Mouse (Mus musculus): ENCODE data around the gene Smg9. TPM values are rescaled to one million over a fixed set of nuclear protein-coding genes. Genes with fewer than 3 reads are reported as not detected.

Smg9 gene
- polyA plus RNA-seq, 1 experiment from 2014 or later, result 39.4 TPM

DNA sequence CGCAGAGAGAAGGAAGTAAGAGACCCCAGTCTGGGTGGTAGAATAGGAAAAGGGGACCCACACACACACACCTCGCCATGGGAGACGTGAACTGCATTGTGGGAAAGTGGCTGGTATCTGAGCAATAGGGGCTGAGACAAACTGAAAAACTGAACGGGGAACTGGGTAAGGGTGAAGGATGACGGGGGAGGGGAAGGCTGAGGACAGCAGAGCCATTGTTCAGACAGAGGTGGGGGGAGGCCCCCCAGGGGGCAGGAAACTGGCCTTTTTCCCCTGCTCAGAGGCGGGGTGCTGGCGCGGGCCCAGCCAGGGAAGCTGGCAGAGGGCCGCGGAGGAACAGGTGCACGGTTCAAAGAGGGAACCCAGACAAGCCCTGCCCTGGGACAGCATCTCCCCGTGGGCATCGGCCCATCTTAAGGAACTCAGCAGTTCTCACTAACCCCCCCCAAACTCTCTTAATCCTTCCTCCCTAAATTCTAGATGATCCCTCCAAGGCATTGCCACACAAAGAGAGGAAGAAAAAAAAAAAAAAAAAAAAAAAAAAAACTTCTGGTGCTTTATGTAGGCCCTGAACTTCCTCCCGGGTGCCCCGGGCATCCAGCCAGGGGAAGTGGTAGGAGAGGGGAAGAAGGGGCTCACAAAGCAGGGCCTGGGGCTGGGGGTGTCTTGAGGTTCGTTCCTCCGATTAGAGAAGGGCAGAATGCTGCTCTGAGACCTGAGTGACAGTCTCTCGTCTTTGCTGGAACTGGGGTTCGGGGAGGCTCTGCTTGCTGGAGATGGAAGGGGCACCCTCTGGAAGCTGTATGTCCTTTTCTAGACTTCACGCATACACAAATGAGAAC is 25.7 kb upstream of the Smg9 start:
- H3K9ac ChIP-seq (ENCODE audit: low read depth, low read length), result no peak overlapping the region
- no peaks in the 10 kb centered on the region for H3K9me3 ChIP-seq (replicated peaks; ENCODE audit: control insufficient read depth, low read length, poor library complexity, severe bottlenecking)
- peaks cover 5% of the 10 kb centered on the region for H3K4me1 ChIP-seq (ENCODE audit: control insufficient read depth, insufficient read depth, low read length)
- H3K27ac ChIP-seq (ENCODE audit: low read length), result peak overlapping the region; percentile 42; the same call in 1 of the 2 replicates
- ATAC-seq, result peak; percentile 49; the same call in 1 of the 2 replicates
- WGBS, result 36% methylated on average over 19 of the region's 20 CpGs
- H3K4me3 ChIP-seq (ENCODE audit: low read depth, low read length), result no peak overlapping the region
- H3K4me2 ChIP-seq (ENCODE audit: low read length), result no peak overlapping the region
- no peaks in the 10 kb centered on the region; the same call in none of the 2 replicates for H3K27me3 ChIP-seq (ENCODE audit: control insufficient read depth, insufficient read depth, low read depth, low read length)
- no peaks in the 10 kb centered on the region for H3K36me3 ChIP-seq (ENCODE audit: control insufficient read depth, insufficient read depth, low read length)

DNA sequence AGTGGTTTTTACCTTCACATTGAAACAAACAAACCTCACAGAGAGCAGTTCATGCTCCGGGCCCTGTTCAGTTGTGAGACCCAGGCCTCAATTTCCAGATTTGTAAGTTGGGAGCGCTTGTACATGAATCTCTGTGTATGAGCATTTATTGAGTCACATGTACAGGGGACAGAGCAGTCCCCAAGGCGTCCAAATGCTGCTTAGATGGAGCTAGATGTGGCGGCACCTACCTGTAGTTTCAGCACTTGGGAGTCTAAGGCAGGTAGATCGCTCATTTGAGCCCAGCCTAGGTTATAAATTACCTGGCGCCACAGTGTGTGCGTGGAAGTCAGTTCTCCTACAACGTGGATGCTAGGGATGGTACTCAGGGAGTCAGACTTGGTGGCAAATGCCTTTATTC is 23.0 kb upstream of the Smg9 start:
- no peak for ATAC-seq
- H3K4me3 ChIP-seq (ENCODE audit: low read depth, low read length), result no peak overlapping the region
- no peak overlapping the region for H3K9ac ChIP-seq (ENCODE audit: low read depth, low read length)
- H3K27ac ChIP-seq (ENCODE audit: low read length), result no peak overlapping the region
- no peak overlapping the region for H3K4me2 ChIP-seq (ENCODE audit: low read length)
- H3K27me3 ChIP-seq (ENCODE audit: control insufficient read depth, insufficient read depth, low read depth, low read length), result no peaks in the 10 kb centered on the region; the same call in none of the 2 replicates
- no peaks in the 10 kb centered on the region for H3K36me3 ChIP-seq (ENCODE audit: control insufficient read depth, insufficient read depth, low read length)
- H3K9me3 ChIP-seq (replicated peaks; ENCODE audit: control insufficient read depth, low read length, poor library complexity, severe bottlenecking), result no peaks in the 10 kb centered on the region
- WGBS, result 94% methylated on average over 8 of the region's 8 CpGs
- peaks cover 5% of the 10 kb centered on the region for H3K4me1 ChIP-seq (ENCODE audit: control insufficient read depth, insufficient read depth, low read length)

DNA sequence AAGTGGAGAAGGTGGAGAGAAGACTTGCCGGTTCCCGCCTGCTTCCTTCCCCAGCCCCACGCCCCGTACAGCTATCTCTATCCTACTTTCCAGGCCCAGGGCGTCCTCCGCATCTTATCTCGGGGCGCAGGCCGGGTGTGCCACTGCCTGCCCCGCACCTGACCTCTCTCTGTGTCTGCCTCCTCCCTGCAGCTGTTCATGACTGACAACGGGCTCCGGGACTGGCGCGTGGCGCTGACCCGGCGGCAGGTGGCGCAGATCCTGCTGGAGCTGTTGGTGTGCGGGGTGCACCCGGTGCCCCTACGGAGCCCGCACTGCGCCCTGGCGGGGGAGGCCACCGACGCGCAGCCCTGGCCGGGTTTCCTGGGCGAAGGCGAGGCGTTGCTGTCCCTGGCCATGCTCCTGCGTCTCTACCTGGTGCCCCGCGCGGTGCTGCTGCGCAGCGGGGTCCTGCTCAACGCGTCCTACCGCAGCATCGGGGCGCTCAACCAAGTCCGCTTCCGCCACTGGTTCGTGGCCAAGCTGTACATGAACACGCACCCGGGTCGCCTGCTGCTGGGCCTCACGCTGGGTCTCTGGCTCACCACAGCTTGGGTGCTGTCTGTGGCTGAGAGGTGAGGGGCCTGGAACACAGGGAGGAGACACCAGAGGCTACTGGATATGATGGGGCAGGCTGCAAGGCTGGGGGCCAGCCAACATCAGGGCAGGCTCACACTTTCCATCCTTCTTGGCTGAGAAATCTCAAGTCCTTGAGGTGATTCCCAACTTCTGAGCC is 22.1 kb upstream of the Smg9 start:
- Histone ChIP-seq H3K4me3 (ENCODE audit: low read depth, low read length) (peak overlapping the region; percentile 22), H3K9ac (ENCODE audit: low read depth, low read length) (peak overlapping the region; percentile 52; the same call in 1 of the 2 replicates), H3K4me1 (ENCODE audit: control insufficient read depth, insufficient read depth, low read length) (peaks cover 5% of the 10 kb centered on the region), H3K9me3 (replicated peaks; ENCODE audit: control insufficient read depth, low read length, poor library complexity, severe bottlenecking) (no peaks in the 10 kb centered on the region), H3K27me3 (ENCODE audit: control insufficient read depth, insufficient read depth, low read depth, low read length) (no peaks in the 10 kb centered on the region; the same call in none of the 2 replicates), H3K27ac (ENCODE audit: low read length) (no peak overlapping the region), H3K4me2 (ENCODE audit: low read length) (peak overlapping the region; percentile 48), H3K36me3 (ENCODE audit: control insufficient read depth, insufficient read depth, low read length) (no peaks in the 10 kb centered on the region)
- 9% methylated on average over 49 of the region's 49 CpGs for WGBS
- no peak for ATAC-seq

DNA sequence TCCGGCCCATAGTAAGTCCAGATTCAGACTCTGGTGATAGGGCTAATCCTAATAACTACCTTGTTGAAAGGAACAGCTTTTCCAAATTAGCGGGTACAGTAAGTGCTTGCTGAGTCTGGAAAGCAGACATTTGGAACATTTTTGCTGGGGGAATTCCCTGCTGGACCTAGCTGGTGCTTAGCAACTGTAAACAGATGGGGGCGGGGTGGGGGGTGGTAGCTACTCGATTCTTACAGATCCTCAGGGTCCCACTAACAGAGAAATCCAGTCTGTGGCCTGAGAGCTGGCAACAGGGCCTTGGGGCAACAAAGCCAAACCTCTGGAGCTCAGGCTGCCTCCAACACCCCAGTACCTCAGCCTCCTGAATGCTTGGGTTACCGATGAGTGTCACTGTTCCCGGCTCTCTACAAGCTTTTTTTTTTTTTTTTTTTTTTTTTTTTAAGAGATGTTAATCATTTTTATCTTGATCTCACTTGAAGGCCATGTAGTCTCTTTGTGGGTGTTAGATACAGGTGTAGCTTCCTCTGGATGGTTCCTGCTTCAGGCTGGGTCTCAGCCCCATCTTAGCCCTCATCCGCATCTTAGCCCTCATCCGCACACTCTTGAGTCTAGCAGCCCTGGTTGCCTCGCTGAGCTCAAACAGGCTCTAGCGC is 21.2 kb upstream of the Smg9 start:
- 74% methylated on average over 10 of the region's 10 CpGs for WGBS
- Histone ChIP-seq H3K27me3 (ENCODE audit: control insufficient read depth, insufficient read depth, low read depth, low read length) (no peaks in the 10 kb centered on the region; the same call in none of the 2 replicates), H3K27ac (ENCODE audit: low read length) (no peak overlapping the region)

DNA sequence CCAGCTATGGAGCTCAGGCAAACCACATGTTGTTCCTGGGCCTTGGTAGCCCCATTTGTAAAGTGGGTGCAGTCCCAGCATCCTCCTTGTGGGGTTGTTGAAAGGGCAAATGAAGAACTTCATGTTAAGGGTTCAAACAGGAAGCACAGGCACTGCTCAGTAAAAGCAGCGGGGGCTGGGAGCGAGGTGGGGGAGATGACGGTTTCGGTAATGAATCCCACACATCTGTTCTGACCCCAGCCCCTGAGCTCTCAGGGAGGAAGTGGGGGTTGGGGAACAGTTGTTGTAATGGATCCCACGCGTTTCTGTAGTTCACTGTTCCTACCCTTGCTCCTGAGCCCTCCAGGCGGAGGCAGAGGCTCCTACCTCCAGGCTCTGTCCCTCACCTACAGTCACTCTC is 19.5 kb upstream of the Smg9 start:
- no peak for ATAC-seq
- Histone ChIP-seq H3K4me1 (ENCODE audit: control insufficient read depth, insufficient read depth, low read length) (peaks cover 3% of the 10 kb centered on the region; the same call in 1 of the 2 replicates), H3K4me3 (ENCODE audit: low read depth, low read length) (no peak overlapping the region), H3K27ac (ENCODE audit: low read length) (no peak overlapping the region), H3K9me3 (replicated peaks; ENCODE audit: control insufficient read depth, low read length, poor library complexity, severe bottlenecking) (no peaks in the 10 kb centered on the region), H3K9ac (ENCODE audit: low read depth, low read length) (no peak overlapping the region), H3K27me3 (ENCODE audit: control insufficient read depth, insufficient read depth, low read depth, low read length) (no peaks in the 10 kb centered on the region; the same call in none of the 2 replicates), H3K36me3 (ENCODE audit: control insufficient read depth, insufficient read depth, low read length) (no peaks in the 10 kb centered on the region), H3K4me2 (ENCODE audit: low read length) (no peak overlapping the region)
- 78% methylated on average over 7 of the region's 7 CpGs for WGBS

More for the DNA sequence above, 21.2 kb upstream of the Smg9 start:
- Histone ChIP-seq H3K4me2 (ENCODE audit: low read length) (no peak overlapping the region), H3K4me3 (ENCODE audit: low read depth, low read length) (no peak overlapping the region), H3K36me3 (ENCODE audit: control insufficient read depth, insufficient read depth, low read length) (no peaks in the 10 kb centered on the region), H3K9ac (ENCODE audit: low read depth, low read length) (no peak overlapping the region), H3K9me3 (replicated peaks; ENCODE audit: control insufficient read depth, low read length, poor library complexity, severe bottlenecking) (no peaks in the 10 kb centered on the region), H3K4me1 (ENCODE audit: control insufficient read depth, insufficient read depth, low read length) (peaks cover 5% of the 10 kb centered on the region)
- ATAC-seq, result no peak

DNA sequence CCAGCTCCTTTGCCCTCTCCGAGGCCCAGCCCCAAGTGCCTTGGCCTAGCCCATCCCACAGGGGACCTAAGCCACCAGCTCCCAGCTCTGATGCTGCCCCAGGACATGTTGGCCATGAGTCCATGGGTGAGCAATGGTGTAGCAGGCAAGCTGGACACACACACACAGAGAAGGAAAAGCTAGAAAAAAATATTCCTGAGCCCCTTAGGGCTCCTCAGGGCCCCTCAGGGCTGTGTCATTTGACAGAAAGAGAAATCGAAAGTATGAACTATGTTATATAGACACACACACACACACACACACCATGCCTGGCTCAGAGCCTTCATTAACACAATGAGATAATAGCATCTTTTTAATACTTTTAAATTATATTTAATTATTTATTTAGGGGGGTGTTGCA is 19.0 kb upstream of the Smg9 start:
- peaks cover 3% of the 10 kb centered on the region; the same call in 1 of the 2 replicates for H3K4me1 ChIP-seq (ENCODE audit: control insufficient read depth, insufficient read depth, low read length)
- H3K36me3 ChIP-seq (ENCODE audit: control insufficient read depth, insufficient read depth, low read length), result no peaks in the 10 kb centered on the region
- no peaks in the 10 kb centered on the region for H3K9me3 ChIP-seq (replicated peaks; ENCODE audit: control insufficient read depth, low read length, poor library complexity, severe bottlenecking)
- no peaks in the 10 kb centered on the region; the same call in none of the 2 replicates for H3K27me3 ChIP-seq (ENCODE audit: control insufficient read depth, insufficient read depth, low read depth, low read length)
- no peak overlapping the region for H3K4me2 ChIP-seq (ENCODE audit: low read length)
- no peak overlapping the region for H3K27ac ChIP-seq (ENCODE audit: low read length)
- no peak overlapping the region for H3K4me3 ChIP-seq (ENCODE audit: low read depth, low read length)
- WGBS, result 74% methylated on average over 2 of the region's 2 CpGs
- no peak overlapping the region for H3K9ac ChIP-seq (ENCODE audit: low read depth, low read length)
- no peak for ATAC-seq

DNA sequence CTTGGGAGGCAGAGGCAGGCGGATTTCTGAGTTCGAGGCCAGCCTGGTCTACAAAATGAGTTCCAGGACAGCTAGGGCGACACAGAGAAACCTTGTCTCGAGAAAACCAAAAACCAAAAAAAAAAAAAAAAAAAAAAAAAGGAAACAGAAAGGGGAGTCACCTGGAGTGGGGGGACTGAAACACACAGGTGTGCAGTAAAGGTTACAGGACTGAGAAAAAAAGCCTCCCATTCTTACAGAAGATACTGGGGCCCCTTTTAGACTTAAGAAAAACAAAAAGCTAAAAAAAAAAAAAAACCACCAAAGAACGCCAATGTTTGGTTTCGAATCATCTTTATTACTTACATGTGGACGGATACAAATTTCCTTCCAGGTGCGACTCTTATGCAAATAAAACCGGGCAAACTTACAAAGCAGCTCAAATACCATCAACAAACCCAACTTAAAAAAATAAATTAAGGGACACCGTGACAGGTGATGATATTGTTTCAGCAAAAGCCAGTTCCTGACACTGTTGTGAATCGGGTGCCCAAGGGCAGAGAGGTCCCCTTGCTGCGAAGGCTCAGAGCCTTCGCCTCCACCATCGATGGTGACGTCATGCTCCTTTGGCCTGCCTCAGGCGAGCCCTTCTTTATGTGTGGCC is 16.6 kb upstream of the Smg9 start:
- Histone ChIP-seq H3K9me3 (replicated peaks; ENCODE audit: control insufficient read depth, low read length, poor library complexity, severe bottlenecking) (no peaks in the 10 kb centered on the region), H3K4me1 (ENCODE audit: control insufficient read depth, insufficient read depth, low read length) (no peaks in the 10 kb centered on the region), H3K27me3 (ENCODE audit: control insufficient read depth, insufficient read depth, low read depth, low read length) (no peaks in the 10 kb centered on the region), H3K4me3 (ENCODE audit: low read depth, low read length) (no peak overlapping the region), H3K9ac (ENCODE audit: low read depth, low read length) (no peak overlapping the region), H3K4me2 (ENCODE audit: low read length) (no peak overlapping the region), H3K36me3 (ENCODE audit: control insufficient read depth, insufficient read depth, low read length) (no peaks in the 10 kb centered on the region), H3K27ac (ENCODE audit: low read length) (no peak overlapping the region)
- ATAC-seq, result no peak
- WGBS, result 81% methylated on average over 16 of the region's 16 CpGs

DNA sequence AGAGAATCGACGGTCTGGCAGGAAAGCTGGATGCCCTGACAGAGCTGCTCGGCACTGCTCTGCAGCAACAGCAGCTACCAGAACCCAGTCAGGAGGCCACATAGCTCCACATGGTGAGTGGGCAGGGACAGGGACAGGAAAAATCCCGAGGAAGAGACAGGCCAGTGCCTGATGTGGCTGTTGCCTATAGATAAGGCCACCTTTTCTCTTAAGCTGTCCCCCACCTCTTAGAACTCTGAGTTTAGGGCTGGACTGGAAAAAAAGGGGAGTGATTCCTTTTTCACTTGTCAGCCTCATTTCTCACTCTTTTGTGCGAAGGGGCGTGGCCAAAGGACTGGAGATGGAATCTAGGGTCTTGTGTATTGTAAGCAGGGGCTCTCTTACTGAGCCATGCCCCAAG is 15.3 kb upstream of the Smg9 start:
- Histone ChIP-seq H3K9me3 (replicated peaks; ENCODE audit: control insufficient read depth, low read length, poor library complexity, severe bottlenecking) (no peaks in the 10 kb centered on the region), H3K36me3 (ENCODE audit: control insufficient read depth, insufficient read depth, low read length) (no peaks in the 10 kb centered on the region), H3K4me1 (ENCODE audit: control insufficient read depth, insufficient read depth, low read length) (no peaks in the 10 kb centered on the region), H3K4me2 (ENCODE audit: low read length) (no peak overlapping the region), H3K9ac (ENCODE audit: low read depth, low read length) (no peak overlapping the region), H3K27ac (ENCODE audit: low read length) (no peak overlapping the region), H3K27me3 (ENCODE audit: control insufficient read depth, insufficient read depth, low read depth, low read length) (no peaks in the 10 kb centered on the region), H3K4me3 (ENCODE audit: low read depth, low read length) (no peak overlapping the region)
- no peak for ATAC-seq
- 73% methylated on average over 6 of the region's 6 CpGs for WGBS

Data from midbrain, embryonic 16.5 days (tissue).